Mouse (Mus musculus) kidney, adult 2 months (tissue): ENCODE data around the gene Adgrl2.

Experiments used
- CTCF ChIP-seq: fragments of 200-500 bp; conservative IDR thresholded peaks from 2 replicates; pipeline ENCODE4 v1.5.1; 2011; ENCODE audit warnings: low read depth, mild to moderate bottlenecking, control low read depth, low read length, moderate library complexity, mixed read lengths; ENCODE audit not compliant: insufficient read depth, insufficient read length
- POLR2A ChIP-seq: fragments of 200-500 bp; IDR thresholded peaks from one replicate; pipeline ENCODE4 v1.6.1; 2011; ENCODE audit warnings: low read depth, low read length, control low read depth

DNA sequence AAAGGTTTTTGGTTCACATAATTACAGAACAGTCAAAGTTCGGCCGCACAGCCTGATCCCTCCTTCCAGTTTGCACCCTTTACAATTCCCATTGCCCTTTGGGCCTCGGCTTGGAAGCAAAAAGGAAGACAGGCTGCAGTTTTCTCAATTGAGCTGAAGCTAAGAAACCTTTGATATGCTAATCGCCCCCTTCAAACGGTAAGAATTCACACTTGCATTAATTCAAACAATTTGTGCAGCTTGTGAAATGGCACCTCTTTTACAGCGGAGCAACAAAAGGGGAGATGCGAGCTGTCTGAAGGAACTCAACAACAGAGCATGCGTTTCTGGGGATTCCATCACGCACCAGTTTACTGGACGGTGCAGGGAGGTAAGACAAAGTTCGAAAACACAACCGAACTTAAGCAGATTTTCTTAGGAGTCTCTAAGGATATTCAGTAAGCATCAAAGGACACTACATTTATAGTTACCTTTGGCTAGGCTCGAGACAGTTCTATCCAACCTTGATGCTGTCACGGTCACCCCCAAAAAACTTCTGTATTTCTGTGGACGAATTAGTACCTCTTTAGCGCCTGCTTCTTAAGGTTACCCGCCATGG is 4.0 kb downstream of the Adgrl2 start:
- TF ChIP-seq POLR2A (no peak), CTCF (no peak)
